Mouse (Mus musculus) adrenal gland, postnatal 14 days (tissue): ENCODE measurements around the gene Rhbdf2. TPM values are rescaled to one million over a fixed set of nuclear protein-coding genes. Genes with fewer than 3 reads are reported as not detected.

Source experiments
- DNase-seq: peaks from one replicate; pipeline ENCODE4 v3.0.0; 2021; ENCODE audit warnings: mixed read lengths
- total RNA-seq: library from RNA; stranded (reverse); gene quantifications from 2 replicates; pipeline ENCODE4 v1.2.3, GENCODE M21; 2021

Rhbdf2 gene
- total RNA-seq, 1 experiment from 2014 or later: 11.2 TPM

- peak; percentile 86 for DNase-seq
Measured at GRCm38 (mm10) chr11:116586801-116587631, 39.8 kb downstream of the Rhbdf2 start.

- DNase-seq: no peak
Measured at GRCm38 (mm10) chr11:116586310-116586709, 40.5 kb downstream of the Rhbdf2 start, which contains the start of gene Aanat. TSS of gene Aanat (plus strand) at chr11:116586432.

GRCm38 (mm10) chr11:116585682-116586081, 41.1 kb downstream of the Rhbdf2 start:
- DNase-seq: no peak

GRCm38 (mm10) chr11:116581376-116581814, 45.4 kb downstream of the Rhbdf2 start, which contains the start of gene Ube2o:
TSS of gene Ube2o (minus strand) at chr11:116581447.
- DNase-seq: peak; percentile 93

- DNase-seq: peak; percentile 78
Measured at GRCm38 (mm10) chr11:116580711-116581375, 46.0 kb downstream of the Rhbdf2 start.

GRCm38 (mm10) chr11:116580031-116580652, 46.7 kb downstream of the Rhbdf2 start:
- DNase-seq: no peak

- DNase-seq: no peak
Measured at GRCm38 (mm10) chr11:116579280-116579679, 47.5 kb downstream of the Rhbdf2 start.

- peak; percentile 76 for DNase-seq
Measured at GRCm38 (mm10) chr11:116575396-116575795, 51.4 kb downstream of the Rhbdf2 start.

- DNase-seq: no peak
Measured at GRCm38 (mm10) chr11:116574982-116575381, 51.8 kb downstream of the Rhbdf2 start.

GRCm38 (mm10) chr11:116574486-116574885, 52.3 kb downstream of the Rhbdf2 start:
- DNase-seq: no peak

GRCm38 (mm10) chr11:116572756-116573543, 53.9 kb downstream of the Rhbdf2 start:
- peak; percentile 40 for DNase-seq

- DNase-seq: peak; percentile 85
Measured at GRCm38 (mm10) chr11:116571767-116572679, 54.8 kb downstream of the Rhbdf2 start.

GRCm38 (mm10) chr11:116570821-116571220, 56.0 kb downstream of the Rhbdf2 start:
- no peak for DNase-seq

GRCm38 (mm10) chr11:116567531-116567930, 59.3 kb downstream of the Rhbdf2 start:
- no peak for DNase-seq

GRCm38 (mm10) chr11:116565283-116566041, 61.4 kb downstream of the Rhbdf2 start:
- no peak for DNase-seq

- DNase-seq: no peak
Measured at GRCm38 (mm10) chr11:116556308-116556707, 70.5 kb downstream of the Rhbdf2 start.

GRCm38 (mm10) chr11:116555572-116555971, 71.2 kb downstream of the Rhbdf2 start:
- no peak for DNase-seq

- peak; percentile 60 for DNase-seq
Measured at GRCm38 (mm10) chr11:116554171-116554878, 72.5 kb downstream of the Rhbdf2 start.

GRCm38 (mm10) chr11:116552194-116552593, 74.6 kb downstream of the Rhbdf2 start:
- DNase-seq: no peak
